Mouse (Mus musculus) liver, adult 2 months (tissue): ENCODE measurements around the gene Ofd1.

Experiments used
- CTCF ChIP-seq: fragments of 200-500 bp; IDR thresholded peaks from 2 replicates; pipeline ENCODE4 v1.5.1; 2011; ENCODE audit warnings: low read depth, low read length, control low read depth
- POLR2A ChIP-seq: fragments of 200-500 bp; IDR thresholded peaks from 2 replicates; pipeline ENCODE4 v1.6.1; 2011; ENCODE audit warnings: low read length, control low read depth; ENCODE audit not compliant: insufficient read depth; ENCODE audit errors: extremely low read depth

GRCm38 (mm10) chrX:166453532-166453931 is 13.0 kb upstream of the Ofd1 start:
- TF ChIP-seq POLR2A: no peak
- TF ChIP-seq CTCF: no peak
